Mouse (Mus musculus) megakaryocyte, adult 5-6 weeks (primary cell): ENCODE measurements around the gene Spryd7. TPM values are rescaled to one million over a fixed set of nuclear protein-coding genes. Genes with fewer than 3 reads are reported as not detected.
"Not testable (repeated sequence)": the region's sequence is repeated elsewhere in the genome, so short reads cannot be mapped to it uniquely, and the experiment has no call there.

Experiments used
- ATAC-seq: 2 replicates; pipeline ENCODE4 v1.8.0; 2016; ENCODE audit warnings: mild to moderate bottlenecking, inconsistent platforms; ENCODE audit not compliant: poor library complexity, severe bottlenecking
- total RNA-seq, 2 experiments: library from RNA; stranded (forward) in 1 of 2; stranded (reverse) in 1 of 2; fragments of 153-499, 151-499 nt in 1 of 2; fragments of 221-1000, 200-1000 nt in 1 of 2; gene quantifications; 2 replicates each; pipeline versions ENCODE4 v1.2.3 to v1.2.4; 2015 to 2017

Spryd7 gene
- total RNA-seq (2015) (5.7 and 8.0 TPM in 2 replicates), total RNA-seq (2017) (3.1 and 4.9 TPM in 2 replicates)

GRCm38 (mm10) chr14:61556289-61557147 lies at the start of gene Spryd7:
Gene Spryd7 (minus strand): TSS chr14:61556886.
- peak; percentile 94 for ATAC-seq

- ATAC-seq = not testable (repeated sequence)
These were observed 49.4 kb upstream of the Spryd7 start for GRCm38 (mm10) chr14:61606088-61606487.

DNA sequence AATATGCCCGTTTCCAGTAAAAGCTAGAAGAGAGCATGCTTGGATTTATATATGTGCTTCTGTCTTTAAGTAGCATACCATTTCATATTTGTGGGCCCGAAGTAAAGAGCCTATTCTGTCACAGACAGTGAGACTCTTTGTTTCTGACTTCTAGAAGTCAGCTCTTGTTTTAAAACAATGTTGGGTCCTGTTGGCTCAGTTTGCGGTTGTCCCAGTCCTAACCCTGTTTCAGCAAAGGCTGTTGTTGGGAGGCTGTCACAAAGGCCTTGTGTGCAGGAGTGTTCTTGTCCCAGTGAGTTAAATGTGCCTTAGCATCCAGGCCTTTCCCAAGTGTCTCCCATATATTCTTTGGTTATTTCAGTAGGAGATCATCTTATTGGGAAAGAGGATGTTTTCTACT lies 47.4 kb upstream of the Spryd7 start:
- ATAC-seq = no peak

- ATAC-seq = no peak
These were observed 46.5 kb upstream of the Spryd7 start for GRCm38 (mm10) chr14:61603069-61603755.

GRCm38 (mm10) chr14:61601348-61601747 lies 44.7 kb upstream of the Spryd7 start:
- no peak for ATAC-seq

- peak; percentile 98 for ATAC-seq
These were observed 42.5 kb upstream of the Spryd7 start for GRCm38 (mm10) chr14:61599057-61599806.

- ATAC-seq = 0 out of 2 replicates have a peak, but pooled peaks have one; percentile 19
These were observed 41.3 kb upstream of the Spryd7 start, which contains the start of gene Trim13 for GRCm38 (mm10) chr14:61597968-61598367. Gene Trim13 (plus strand): TSS chr14:61598247.

GRCm38 (mm10) chr14:61596719-61597426 lies 40.2 kb upstream of the Spryd7 start:
- no peak for ATAC-seq

- peak; percentile 92 for ATAC-seq
These were observed 32.8 kb upstream of the Spryd7 start for GRCm38 (mm10) chr14:61589288-61590065.

DNA sequence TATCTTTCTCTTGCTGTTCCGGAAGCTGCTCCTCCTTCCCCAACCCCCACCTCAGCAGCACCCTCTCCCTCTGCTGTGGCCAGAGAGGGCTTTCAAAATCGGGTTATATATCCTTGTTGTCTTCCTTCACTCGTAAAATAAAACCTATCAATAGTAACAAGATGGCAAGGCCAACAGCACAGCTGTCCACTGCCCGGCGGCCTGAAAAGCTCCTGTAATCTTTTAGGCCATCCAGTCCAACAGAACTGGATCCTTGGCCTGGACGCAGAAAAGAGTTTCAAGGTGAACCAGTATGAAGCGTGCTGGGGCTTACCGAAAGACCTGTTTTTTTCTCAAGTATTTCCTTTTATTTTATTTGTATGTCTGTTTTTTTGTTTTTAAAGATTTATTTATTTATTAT lies 19.3 kb upstream of the Spryd7 start:
- ATAC-seq = no peak

- no peak for ATAC-seq
These were observed 18.4 kb upstream of the Spryd7 start for GRCm38 (mm10) chr14:61575066-61575465.

- ATAC-seq = no peak
These were observed 15.4 kb upstream of the Spryd7 start for GRCm38 (mm10) chr14:61572131-61572530.

DNA sequence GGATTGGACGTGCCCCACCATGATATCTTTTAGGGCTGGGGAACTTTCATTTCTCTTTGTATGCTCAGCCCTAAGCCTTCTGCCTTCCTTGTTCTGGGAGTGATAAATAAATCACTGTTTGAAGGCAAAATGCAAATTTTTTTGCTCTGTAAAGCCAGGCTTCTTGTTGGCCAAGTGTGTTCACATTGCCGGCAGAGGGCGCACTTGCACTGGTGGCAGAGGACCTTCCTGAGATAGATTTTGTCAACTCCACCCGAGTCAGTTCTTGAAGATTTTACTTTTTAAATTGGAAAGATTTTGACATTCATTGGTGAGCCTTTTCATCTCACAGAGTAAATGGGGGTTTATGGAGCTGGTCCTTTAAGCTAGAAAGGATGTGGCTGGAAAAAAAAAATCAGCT lies 14.7 kb upstream of the Spryd7 start:
- ATAC-seq = peak; percentile 88

DNA sequence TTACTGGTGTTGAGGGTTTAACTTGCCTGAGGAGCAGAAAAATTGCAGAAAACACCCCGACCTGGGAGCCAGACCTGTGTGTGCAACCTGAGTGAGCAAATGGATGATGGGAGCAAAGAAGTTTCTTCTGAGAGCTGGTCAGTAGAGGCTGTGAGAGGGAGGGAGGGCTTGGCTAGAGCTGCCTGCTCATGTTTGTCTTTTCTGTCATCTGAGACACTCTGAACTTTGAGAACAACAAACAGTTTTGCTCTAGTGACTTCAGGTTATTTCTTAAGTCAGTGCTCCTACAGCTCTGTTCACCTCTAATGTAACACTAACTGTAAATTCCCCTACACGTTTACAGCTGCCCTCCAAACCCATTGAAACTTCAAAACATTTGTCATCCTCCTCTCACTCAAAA lies 12.7 kb upstream of the Spryd7 start:
- ATAC-seq = no peak

DNA sequence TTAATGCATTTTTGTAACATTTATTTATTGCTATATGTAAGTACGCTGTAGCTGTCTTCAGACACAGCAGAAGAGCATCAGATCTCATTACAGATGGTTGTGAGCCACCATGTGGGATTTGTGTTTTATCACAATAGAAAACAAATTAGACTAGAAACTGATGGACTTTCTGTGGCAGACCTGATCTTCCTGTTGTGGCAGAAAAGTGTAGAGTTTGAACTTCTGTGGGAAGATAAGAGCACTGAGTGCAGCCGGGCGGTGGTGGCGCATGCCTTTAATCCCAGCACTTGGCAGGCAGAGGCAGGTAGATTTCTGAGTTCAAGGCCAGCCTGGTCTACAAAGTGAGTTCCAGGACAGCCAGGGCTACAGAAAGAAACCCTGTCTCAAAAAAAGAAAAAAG lies 9.5 kb upstream of the Spryd7 start:
- not testable (repeated sequence) for ATAC-seq

GRCm38 (mm10) chr14:61559856-61560255 lies 3.2 kb upstream of the Spryd7 start:
- no peak for ATAC-seq

- ATAC-seq = no peak
These were observed 2.2 kb upstream of the Spryd7 start for GRCm38 (mm10) chr14:61558901-61559300.

DNA sequence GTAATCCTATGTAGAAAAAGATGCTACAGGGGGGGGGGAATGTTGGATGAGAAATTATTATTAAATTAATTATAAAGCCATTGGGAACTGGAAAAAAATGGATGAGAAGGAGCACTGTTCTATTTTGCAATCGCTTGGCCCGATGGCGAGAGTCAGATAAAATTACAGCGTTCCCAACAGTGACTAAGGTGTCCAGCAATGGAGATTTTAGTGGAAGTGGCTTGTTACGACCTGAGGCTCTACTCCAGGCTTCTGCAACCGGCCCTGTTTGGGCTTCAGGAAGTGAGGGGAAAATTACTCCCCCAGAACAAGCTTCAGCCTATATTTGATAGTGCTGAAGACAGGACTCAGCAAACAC lies 776 bp downstream of the Spryd7 start:
- no peak for ATAC-seq

- ATAC-seq = no peak
These were observed 8.1 kb downstream of the Spryd7 start for GRCm38 (mm10) chr14:61548614-61549013.

DNA sequence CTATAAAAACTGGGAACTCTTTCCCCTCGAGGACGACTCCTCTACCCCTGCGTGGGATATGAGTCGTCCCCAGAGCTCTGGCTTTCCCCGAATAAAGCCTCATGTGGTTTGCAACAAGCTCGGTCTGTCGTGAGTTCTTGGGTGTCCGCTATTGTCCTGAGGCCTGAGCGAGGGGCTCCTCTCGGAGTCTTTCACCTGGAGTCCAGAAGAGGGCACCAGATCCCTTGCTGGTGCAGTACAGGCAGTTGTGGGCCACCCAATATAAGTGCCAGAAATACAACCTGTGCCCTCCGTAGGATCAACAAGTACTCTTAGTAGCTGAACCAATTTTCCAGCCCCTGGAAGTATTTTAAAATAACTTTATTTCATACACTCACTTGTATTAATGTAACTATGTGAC lies 18.9 kb downstream of the Spryd7 start:
- not testable (repeated sequence) for ATAC-seq
